Mouse (Mus musculus) heart, embryonic 11.5 days (tissue): Measurements from ENCODE around the gene Tmem29. TPM values are rescaled to one million over a fixed set of nuclear protein-coding genes. Genes with fewer than 3 reads are reported as not detected.

Experiments used
- ATAC-seq: fragments of 200-750 bp; cut with Nextera tagmentation; replicated peaks from 2 replicates; pipeline ENCODE4 v1.8.0; 2017; ENCODE audit warnings: moderate library complexity; ENCODE audit not compliant: insufficient number of reproducible peaks, low FRiP score, low TSS enrichment
- H3K27ac ChIP-seq: fragments of 300-500 bp; sonication (generic); 2 replicates; pipeline ENCODE4 v1.5.1; 2014; ENCODE audit warnings: mild to moderate bottlenecking, low read depth, low read length
- H3K27me3 ChIP-seq: fragments of 300-500 bp; sonication (generic); 2 replicates; pipeline ENCODE4 v1.6.1; 2014; ENCODE audit warnings: mild to moderate bottlenecking, low read length, mixed read lengths; ENCODE audit not compliant: control insufficient read depth, insufficient read depth
- H3K36me3 ChIP-seq: fragments of 300-500 bp; sonication (generic); 2 replicates; pipeline ENCODE4 v1.6.1; 2014; ENCODE audit warnings: mild to moderate bottlenecking, low read length, moderate library complexity, mixed read lengths; ENCODE audit not compliant: control insufficient read depth, insufficient read depth
- H3K4me1 ChIP-seq: fragments of 300-500 bp; sonication (generic); 2 replicates; pipeline ENCODE4 v1.6.1; 2014; ENCODE audit warnings: low read length; ENCODE audit not compliant: control insufficient read depth, insufficient read depth
- H3K4me2 ChIP-seq: fragments of 300-500 bp; sonication (generic); 2 replicates; pipeline ENCODE4 v1.6.1; 2014; ENCODE audit warnings: mild to moderate bottlenecking, moderate library complexity
- H3K4me3 ChIP-seq: fragments of 300-500 bp; sonication (generic); 2 replicates; pipeline ENCODE4 v1.5.1; 2014; ENCODE audit warnings: low read depth, low read length
- H3K9ac ChIP-seq: fragments of 300-500 bp; sonication (generic); 2 replicates; pipeline ENCODE4 v1.6.1; 2014; ENCODE audit warnings: mild to moderate bottlenecking, low read depth, low read length, moderate library complexity
- H3K9me3 ChIP-seq: fragments of 300-500 bp; sonication (generic); replicated peaks from 2 replicates; pipeline ENCODE4 v1.6.1; 2016; ENCODE audit warnings: low read length; ENCODE audit not compliant: control insufficient read depth
- whole genome bisulfite sequencing: fragments of 180-500 bp; shearing (Covaris S2); extraction: QIAGEN DNeasy Blood & Tissue Kit; methylation state at CpG from one replicate; pipeline ENCODE4 v1.1.7; 2014; ENCODE audit not compliant: insufficient replicate concordance; 5-methylcytosine and 5-hydroxymethylcytosine counted together
- polyA plus RNA-seq: library from polyadenylated mRNA; unstranded; fragments of >200 nt; fragmentation: Nextera tagmentation; extraction: Ambion mirVana; gene quantifications from 2 replicates; pipeline ENCODE4 v1.2.1, GENCODE M21; 2014

Gene Tmem29
- polyA plus RNA-seq, 1 experiment from 2014 or later: 23.5 TPM

GRCm38 (mm10) chrX:150460143-150460542 is 1.2 kb upstream of the Tmem29 start:
- Histone ChIP-seq H3K4me3 (no peak overlapping the region), H3K9ac (no peak overlapping the region), H3K4me1 (no peaks in the 10 kb centered on the region), H3K36me3 (no peaks in the 10 kb centered on the region), H3K4me2 (no peak overlapping the region), H3K27ac (no peak overlapping the region), H3K9me3 (no peaks in the 10 kb centered on the region), H3K27me3 (no peaks in the 10 kb centered on the region)
- ATAC-seq: no peak
- WGBS: 64% methylated on average over 2 of the region's 2 CpGs

DNA sequence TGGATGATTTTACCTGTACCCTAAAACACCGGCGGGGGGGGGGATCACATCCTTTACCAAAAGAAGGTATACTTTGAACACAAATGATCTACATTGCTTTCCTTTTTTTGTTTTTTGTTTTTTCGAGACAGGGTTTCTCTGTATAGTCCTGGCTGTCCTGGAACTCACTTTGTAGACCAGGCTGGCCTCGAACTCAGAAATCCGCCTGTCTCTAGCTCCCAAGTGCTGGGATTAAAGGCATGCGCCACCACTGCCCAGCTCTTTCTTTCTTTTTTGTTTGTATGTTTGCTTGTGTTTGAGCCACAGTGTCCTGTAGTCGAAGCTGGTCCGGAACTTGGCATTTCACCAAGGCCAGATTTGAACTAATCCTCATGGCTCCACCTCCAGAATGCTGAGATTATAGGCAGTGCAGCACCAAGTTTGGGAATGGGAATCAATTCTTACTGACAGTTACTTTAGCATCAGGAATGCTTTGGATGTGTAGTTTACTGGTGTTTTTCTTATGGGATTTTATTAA is 515 bp upstream of the Tmem29 start:
- peak overlapping the region; percentile 44 for H3K4me3 ChIP-seq
- 43% methylated on average over 8 of the region's 8 CpGs for WGBS
- no peaks in the 10 kb centered on the region for H3K9me3 ChIP-seq
- H3K4me1 ChIP-seq: no peaks in the 10 kb centered on the region
- peak overlapping the region; percentile 69; the same call in 1 of the 2 replicates for H3K9ac ChIP-seq
- no peaks in the 10 kb centered on the region for H3K27me3 ChIP-seq
- H3K4me2 ChIP-seq: peak overlapping the region; percentile 54
- H3K27ac ChIP-seq: peak overlapping the region; percentile 50; the same call in 1 of the 2 replicates
- no peak for ATAC-seq
- no peaks in the 10 kb centered on the region for H3K36me3 ChIP-seq

GRCm38 (mm10) chrX:150458136-150458535 is 818 bp downstream of the Tmem29 start:
- Histone ChIP-seq H3K36me3 (no peaks in the 10 kb centered on the region), H3K4me2 (peak overlapping the region; percentile 44), H3K9ac (no peak overlapping the region), H3K27me3 (no peaks in the 10 kb centered on the region), H3K9me3 (no peaks in the 10 kb centered on the region), H3K27ac (no peak overlapping the region), H3K4me1 (no peaks in the 10 kb centered on the region), H3K4me3 (no peak overlapping the region)
- 41% methylated on average over 3 of the region's 3 CpGs for WGBS
- no peak for ATAC-seq

DNA sequence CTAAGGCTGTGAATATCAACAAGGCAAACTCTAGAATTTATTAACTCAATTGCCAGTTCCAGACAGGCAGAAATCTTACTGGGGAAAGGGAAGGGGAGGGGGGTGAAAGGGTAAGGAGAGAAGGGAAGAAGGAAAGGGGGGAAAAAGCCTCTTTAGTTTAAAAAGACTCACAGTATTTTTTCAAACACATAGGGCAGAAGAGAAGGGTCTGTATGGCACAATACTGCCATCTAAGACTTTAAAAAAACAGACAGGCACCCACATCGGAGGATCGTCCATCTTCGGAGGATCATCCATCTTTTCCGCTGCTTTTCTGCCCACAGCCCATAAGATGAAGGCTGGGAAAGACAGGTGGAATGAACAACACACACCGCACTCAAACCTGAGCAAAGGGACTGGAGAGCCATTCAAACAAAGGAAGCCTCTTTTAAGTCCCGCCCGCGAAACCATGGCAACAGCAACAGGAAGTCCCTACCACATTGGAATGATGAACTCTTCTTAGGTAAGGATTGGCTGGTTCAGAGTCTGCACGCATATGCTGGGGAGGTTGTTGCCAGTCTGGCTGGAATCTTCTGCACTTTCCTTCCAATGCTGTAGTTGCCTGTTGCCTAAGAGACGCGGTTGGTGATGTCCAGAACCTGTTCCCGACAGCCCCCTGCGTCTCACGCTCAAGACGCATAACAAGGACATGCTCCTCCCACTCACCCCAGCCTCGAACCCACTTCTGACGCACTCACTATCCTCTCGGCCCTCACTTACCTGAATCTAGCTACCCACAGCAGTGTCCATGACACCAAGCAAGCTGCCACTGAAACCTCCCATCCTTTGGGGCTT is 18.2 kb downstream of the Tmem29 start:
- Histone ChIP-seq H3K9ac (0 out of 2 replicates have a peak overlapping the region, but pooled peaks have one; percentile 34), H3K27ac (no peak overlapping the region), H3K4me1 (no peaks in the 10 kb centered on the region), H3K27me3 (no peaks in the 10 kb centered on the region), H3K4me3 (peak overlapping the region; percentile 42), H3K9me3 (no peaks in the 10 kb centered on the region), H3K36me3 (no peaks in the 10 kb centered on the region), H3K4me2 (peak overlapping the region; percentile 66)
- peak; percentile 68; the same call in 1 of the 2 replicates for ATAC-seq
- 24% methylated on average over 18 of the region's 18 CpGs for WGBS

DNA sequence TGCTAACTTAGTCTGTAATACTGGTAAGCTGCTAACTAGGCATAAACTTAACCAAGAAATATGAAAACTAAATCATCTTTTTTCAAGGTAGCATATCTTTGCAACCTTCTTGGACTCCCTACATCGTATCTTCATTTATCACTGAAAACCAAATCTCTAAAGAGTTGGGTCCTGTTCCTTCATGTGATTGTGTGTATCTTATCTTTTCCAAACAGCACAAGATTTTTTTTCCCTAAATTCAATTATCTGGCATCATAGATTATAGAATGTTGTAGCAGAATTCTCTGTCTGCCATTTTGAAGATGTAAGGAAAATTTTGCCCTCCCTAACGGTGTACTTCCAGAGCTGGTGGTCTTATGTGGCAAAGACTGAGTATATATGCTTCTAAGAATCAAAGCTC is 22.6 kb downstream of the Tmem29 start:
- no peaks in the 10 kb centered on the region for H3K27me3 ChIP-seq
- WGBS: 69% methylated on average over 2 of the region's 2 CpGs
- no peaks in the 10 kb centered on the region for H3K36me3 ChIP-seq
- H3K4me1 ChIP-seq: no peaks in the 10 kb centered on the region
- H3K9ac ChIP-seq: no peak overlapping the region
- ATAC-seq: no peak
- H3K27ac ChIP-seq: no peak overlapping the region
- no peak overlapping the region for H3K4me3 ChIP-seq
- H3K4me2 ChIP-seq: no peak overlapping the region
- H3K9me3 ChIP-seq: no peaks in the 10 kb centered on the region

- no peak; the same call in 1 of the 2 replicates for ATAC-seq
These were observed 23.6 kb downstream of the Tmem29 start for GRCm38 (mm10) chrX:150435367-150435766.

DNA sequence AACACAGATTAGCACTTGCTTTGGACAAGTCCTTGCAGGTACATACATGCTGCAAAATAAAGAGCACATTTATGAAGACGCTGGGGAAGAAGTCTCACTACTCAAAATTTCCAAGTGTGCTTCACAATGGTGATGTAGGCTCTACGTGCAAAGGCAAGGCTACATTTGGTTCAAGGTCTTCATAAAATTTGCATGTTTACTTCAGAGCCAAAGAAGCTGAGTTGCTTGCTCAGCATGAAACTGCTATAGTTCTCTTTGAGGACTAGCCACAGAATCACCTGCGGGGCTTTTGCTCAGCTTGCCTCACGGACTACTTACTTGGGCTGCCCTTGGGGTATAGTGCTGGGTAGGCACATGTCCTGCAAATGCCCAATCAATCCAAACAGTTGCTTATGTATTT is 45.4 kb downstream of the Tmem29 start:
- no peaks in the 10 kb centered on the region for H3K4me1 ChIP-seq
- H3K9ac ChIP-seq: no peak overlapping the region
- no peak overlapping the region for H3K4me3 ChIP-seq
- H3K27me3 ChIP-seq: no peaks in the 10 kb centered on the region
- H3K9me3 ChIP-seq: no peaks in the 10 kb centered on the region
- no peaks in the 10 kb centered on the region for H3K36me3 ChIP-seq
- WGBS: 91% methylated on average over 4 of the region's 4 CpGs
- no peak overlapping the region for H3K27ac ChIP-seq
- H3K4me2 ChIP-seq: no peak overlapping the region
- ATAC-seq: no peak

More at GRCm38 (mm10) chrX:150435367-150435766, 23.6 kb downstream of the Tmem29 start:
- Histone ChIP-seq H3K27me3 (no peaks in the 10 kb centered on the region), H3K9me3 (no peaks in the 10 kb centered on the region), H3K36me3 (no peaks in the 10 kb centered on the region), H3K4me2 (no peak overlapping the region), H3K4me1 (no peaks in the 10 kb centered on the region), H3K27ac (no peak overlapping the region), H3K9ac (no peak overlapping the region), H3K4me3 (no peak overlapping the region)
- 57% methylated on average over 7 of the region's 7 CpGs for WGBS
